Mouse (Mus musculus) ES-E14 (cell line): ENCODE data around the gene Nxph3.

Source experiments
- CHD2 ChIP-seq: IDR thresholded peaks from 2 replicates; pipeline ENCODE4 v1.6.1; 2014; ENCODE audit warnings: mild to moderate bottlenecking, low read depth, low read length, inconsistent platforms
- HCFC1 ChIP-seq: IDR thresholded peaks from 2 replicates; pipeline ENCODE4 v1.6.1; 2012; ENCODE audit warnings: low read length, inconsistent platforms, borderline replicate concordance; ENCODE audit not compliant: insufficient read depth
- MAFK ChIP-seq: IDR thresholded peaks from 2 replicates; pipeline ENCODE4 v1.6.1; 2014; ENCODE audit warnings: mild to moderate bottlenecking, low read depth, low read length, inconsistent platforms; ENCODE audit not compliant: insufficient read depth
- ZC3H11A ChIP-seq: IDR thresholded peaks from 2 replicates; pipeline ENCODE4 v1.6.1; 2012; ENCODE audit warnings: low read depth, mild to moderate bottlenecking, inconsistent platforms, low read length, borderline replicate concordance
- ZNF384 ChIP-seq: IDR thresholded peaks from 2 replicates; pipeline ENCODE4 v1.6.1; 2012; ENCODE audit warnings: low read depth, low read length, inconsistent platforms

DNA sequence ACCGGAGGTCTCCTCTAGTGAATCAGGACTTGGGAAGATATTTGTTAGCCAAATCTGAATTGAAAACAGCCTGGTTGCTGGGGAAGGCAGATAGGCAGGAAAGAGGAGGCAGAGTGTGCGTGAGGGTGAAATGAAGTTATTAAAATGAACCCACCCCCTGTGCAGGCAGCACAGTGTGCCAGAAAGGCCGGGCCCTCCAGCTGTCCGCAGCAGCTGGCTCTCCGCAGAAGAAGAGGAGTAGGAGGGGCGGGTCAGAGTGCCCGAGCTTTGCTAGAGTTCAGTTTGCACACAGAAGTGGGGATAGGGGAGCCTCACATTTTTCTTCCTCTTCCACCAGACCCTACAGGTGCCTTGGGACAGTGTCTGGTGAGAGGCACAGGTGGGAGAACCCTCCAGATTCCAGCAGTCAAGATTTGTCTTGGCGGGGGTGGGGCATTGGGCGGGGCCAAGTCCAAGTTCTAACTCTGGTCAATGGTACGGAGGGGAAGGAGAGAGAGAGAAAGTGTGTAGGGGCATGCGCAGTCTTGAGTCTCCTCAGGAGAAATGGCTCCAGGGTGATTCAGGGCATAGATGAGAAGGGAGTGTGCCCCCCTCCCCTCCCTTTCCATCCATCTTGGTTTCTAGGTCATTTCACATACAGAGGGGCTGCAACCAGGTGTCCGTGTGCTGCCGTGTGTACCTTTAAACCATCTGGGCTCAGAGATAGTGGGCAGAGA is 6.0 kb downstream of the Nxph3 start:
- TF ChIP-seq ZNF384 (no peak), MAFK (no peak), ZC3H11A (no peak), HCFC1 (no peak), CHD2 (no peak)
